Mouse (Mus musculus) left cerebral cortex, adult 18-20 months (tissue): ENCODE results near the gene Mthfsd. TPM values are rescaled to one million over a fixed set of nuclear protein-coding genes. Genes with fewer than 3 reads are reported as not detected.

Source experiments
- DNase-seq, 2 experiments: peaks; one replicate each; pipeline ENCODE4 v3.0.0; 2021 to 2022; ENCODE audit warnings: low spot score in 2 of 2, mixed read lengths in 1 of 2
- microRNA-seq, 2 experiments: library from miRNA; unstranded; fragments of <30 nt; microRNA quantifications; one replicate each; pipeline ENCODE4 v1.2.0; 2021
- total RNA-seq, 2 experiments: library from RNA; stranded (reverse); gene quantifications; 2 replicates each; pipeline ENCODE4 v1.2.3; 2021

Gene Mthfsd
- total RNA-seq, 2 experiments from 2014 or later = 37.1 to 43.3 TPM

- DNase-seq = no peak
Observed at GRCm38 (mm10) chr8:121074108-121074847, 33.9 kb downstream of the Mthfsd start.

GRCm38 (mm10) chr8:121073174-121074107 lies 34.8 kb downstream of the Mthfsd start:
- DNase-seq = no peak

- DNase-seq = no peak
Observed at GRCm38 (mm10) chr8:121072406-121073130, 35.6 kb downstream of the Mthfsd start.

- DNase-seq = no peak
Observed at GRCm38 (mm10) chr8:121071454-121071853, 36.7 kb downstream of the Mthfsd start.

- DNase-seq = no peak
Observed at GRCm38 (mm10) chr8:121063649-121064048, 44.5 kb downstream of the Mthfsd start.

GRCm38 (mm10) chr8:121062521-121062920 lies 45.7 kb downstream of the Mthfsd start:
- no peak for DNase-seq

- peak in 1 of 2 experiments; percentile 8 for DNase-seq
Observed at GRCm38 (mm10) chr8:121059098-121059497, 49.1 kb downstream of the Mthfsd start.

- no peak for DNase-seq
Observed at GRCm38 (mm10) chr8:121058081-121058480, 50.1 kb downstream of the Mthfsd start.

GRCm38 (mm10) chr8:121047441-121047840 lies 60.8 kb downstream of the Mthfsd start:
- no peak for DNase-seq

- no peak for DNase-seq
Observed at GRCm38 (mm10) chr8:121043719-121044440, 64.3 kb downstream of the Mthfsd start.

Small RNA genes lying within 50 kb of the gene (microRNA-seq; reads per million reads assigned to microRNA genes)
- gene Gm27530 = 0 reads per million in 2 experiments

Other genes with a start within 250 kb of the Mthfsd start
- gene Foxf1, start 24.0 kb downstream of the Mthfsd start, total RNA-seq = under 1 TPM; 0.67 to 0.98 TPM
- 1 to 10 TPM; 2.3 to 2.6 TPM for gene Foxc2, start 7.8 kb upstream of the Mthfsd start, total RNA-seq
- under 1 TPM in 1 of 2 experiments, not detected in 1; 0.16 TPM for gene Foxl1, start 19.5 kb upstream of the Mthfsd start, total RNA-seq